Mouse (Mus musculus): ENCODE measurements around the gene 1110002E22Rik. TPM values are rescaled to one million over a fixed set of nuclear protein-coding genes. Genes with fewer than 3 reads are reported as not detected.

1110002E22Rik gene
- total RNA-seq (2021): 10 to 100 TPM in 1 of 2 experiments, 1 to 10 TPM in 1; 2.5 to 11.6 TPM
- long read RNA-seq, experiment 1: 0 reads
- long read RNA-seq, experiment 2: 0 reads

DNA sequence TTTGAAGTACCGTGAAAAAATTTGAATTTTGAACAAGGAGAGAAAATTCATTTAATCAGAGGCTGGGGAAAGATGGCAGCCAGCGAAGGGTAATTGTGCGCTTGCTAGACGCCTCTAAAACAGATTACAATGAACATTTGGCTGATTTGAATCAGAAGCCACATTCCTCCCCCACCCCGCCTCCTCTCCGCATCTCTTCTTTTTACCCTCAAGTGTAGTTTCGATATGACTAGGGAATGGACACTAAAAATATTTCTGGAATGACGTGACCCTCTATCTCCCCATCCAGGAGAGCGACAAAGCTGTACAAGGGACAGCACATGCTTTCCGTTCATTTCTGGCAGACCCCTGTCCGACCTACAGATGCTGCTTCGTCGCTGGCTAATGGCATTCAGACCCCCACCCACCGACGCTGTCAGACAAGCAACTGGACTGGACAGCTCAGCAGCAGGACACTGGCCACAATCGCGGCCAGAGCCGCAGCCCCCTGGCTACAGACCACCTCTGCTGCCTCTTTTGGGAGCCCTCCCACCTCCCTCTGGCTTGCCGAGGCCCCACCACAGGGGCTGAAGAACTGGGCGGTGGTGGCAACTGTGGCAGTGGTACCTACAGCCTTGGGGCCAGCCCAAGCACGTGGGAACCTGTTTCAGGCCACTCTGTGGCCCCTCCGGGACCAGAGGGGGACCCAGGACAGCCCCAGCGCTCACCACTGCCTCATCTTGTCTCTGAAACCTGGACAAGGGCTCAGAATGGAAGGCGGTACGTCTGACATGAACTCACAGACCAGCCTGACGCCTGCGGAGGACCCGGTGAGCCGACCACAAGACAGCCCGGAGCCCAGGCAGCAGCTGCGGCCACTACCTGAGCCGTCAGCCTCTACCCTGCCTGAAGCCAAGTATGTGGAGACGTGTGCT is at the start of gene 1110002E22Rik:
Gene 1110002E22Rik (plus strand): TSS at position 321 of the 914 bp plus-strand sequence.
- no peak for DNase-seq

DNA sequence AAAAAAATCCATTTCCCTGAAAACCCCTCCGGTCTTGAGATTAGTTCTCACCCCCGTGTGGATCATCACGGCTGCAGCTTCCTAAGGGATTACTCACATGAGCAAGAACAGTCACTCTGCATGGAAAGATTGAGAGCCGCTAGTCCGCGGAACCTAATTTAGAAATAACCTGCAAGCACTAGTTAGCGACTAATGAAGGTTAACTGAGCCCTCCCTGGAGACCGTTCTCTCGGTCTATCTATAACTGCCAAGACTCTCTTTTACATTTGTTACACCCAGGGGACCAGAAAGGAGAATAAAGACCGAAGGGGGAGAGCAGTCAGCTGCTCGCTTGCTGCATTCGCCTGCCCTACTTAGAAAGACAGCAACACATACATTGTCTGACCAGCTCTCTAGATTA is 48.0 kb upstream of the 1110002E22Rik start:
- no peak for DNase-seq

DNA sequence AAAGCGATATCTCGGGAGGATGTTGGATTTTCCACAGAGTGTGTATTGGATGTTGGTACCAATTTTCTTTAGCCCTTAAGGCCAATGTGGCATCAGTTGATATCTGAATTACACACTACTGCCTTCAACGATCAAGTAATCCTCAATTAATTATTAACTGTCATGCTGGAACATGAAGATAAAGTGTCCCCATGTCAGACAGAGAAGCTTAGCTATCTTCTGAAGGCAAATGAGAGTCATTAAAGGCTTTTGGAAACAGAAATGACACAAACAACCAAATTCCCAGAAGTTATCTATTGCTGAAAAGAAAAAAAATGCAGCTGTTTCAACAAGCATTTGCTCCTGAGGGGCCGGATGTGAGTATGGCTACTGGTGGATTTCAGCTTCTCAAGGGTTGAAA is 42.8 kb upstream of the 1110002E22Rik start:
- no peak for DNase-seq

DNA sequence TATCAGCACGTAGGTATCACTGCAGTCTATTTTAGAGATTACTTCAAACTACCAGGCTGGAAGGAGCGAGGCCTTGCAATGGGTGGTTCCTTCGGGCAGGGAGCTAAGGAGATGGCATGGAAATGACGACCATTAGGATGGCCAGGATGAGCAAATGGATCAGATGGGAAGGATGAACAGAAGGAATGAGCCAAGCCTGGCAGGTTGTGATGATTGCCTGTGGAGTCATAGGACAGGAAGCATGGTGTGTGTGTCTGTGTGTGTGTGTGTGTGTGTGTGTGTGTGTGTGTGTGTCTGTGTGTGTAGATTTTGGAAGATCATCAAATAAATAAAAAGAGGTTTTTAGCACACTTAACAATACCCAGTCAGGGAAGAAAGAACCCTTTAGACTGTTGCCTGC is 42.2 kb upstream of the 1110002E22Rik start:
- DNase-seq: no peak

DNA sequence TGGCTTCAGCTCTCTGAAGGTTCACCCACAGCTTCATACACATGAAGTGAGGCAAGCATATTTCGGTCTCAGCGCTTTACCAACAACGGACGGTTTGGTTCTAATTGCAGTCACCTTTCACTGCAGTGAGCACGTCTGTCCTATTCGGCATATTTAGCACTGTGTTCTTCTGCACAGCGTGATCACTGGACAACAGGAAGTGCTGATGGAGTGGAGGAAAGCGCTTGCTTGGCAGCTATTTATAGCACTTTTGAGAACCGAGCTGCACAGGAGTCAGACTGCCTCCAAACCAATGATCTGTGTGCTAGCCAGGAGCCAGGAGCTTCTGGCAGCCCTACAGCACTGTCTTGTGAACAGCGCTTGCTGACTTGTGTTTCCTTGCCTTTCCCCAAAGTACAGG is 38.6 kb upstream of the 1110002E22Rik start:
- peak; percentile 18 for DNase-seq

DNA sequence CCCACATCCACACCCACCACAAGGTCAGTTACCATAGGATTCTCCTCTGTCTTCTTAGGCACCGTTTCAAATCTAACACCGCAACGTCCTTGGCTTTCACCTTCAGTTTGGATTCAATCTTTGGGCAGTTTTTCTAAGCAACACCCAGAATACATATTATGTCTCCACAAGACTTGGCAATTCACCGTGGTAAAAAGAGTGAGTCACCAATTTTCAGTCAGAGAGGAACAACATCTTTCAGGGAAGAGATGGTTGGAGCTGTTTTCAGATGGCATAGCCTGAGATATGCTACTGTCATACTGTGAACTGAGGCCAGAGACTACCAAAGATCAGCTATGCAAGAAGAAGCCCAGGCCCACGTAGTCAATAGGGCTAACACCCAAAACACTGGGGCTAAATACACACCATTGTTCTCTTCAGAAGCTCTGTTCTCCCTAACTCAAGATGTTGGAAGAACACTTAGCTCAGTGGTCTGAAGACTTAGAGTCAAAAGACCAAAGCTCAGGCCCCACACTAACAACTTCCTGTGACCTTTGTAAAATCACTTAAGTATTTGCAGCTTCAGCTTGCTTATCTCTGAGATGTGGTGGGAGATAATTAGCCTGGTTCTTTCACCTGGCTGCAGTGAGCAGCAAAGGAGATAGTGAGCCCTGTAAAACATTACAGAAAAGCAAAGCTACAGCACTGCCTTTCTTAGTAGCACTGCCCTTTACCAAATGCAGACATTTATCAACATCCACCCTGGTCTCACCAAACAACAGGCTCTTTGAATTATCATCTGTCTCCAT is 37.1 kb upstream of the 1110002E22Rik start:
- DNase-seq: peak; percentile 28

DNA sequence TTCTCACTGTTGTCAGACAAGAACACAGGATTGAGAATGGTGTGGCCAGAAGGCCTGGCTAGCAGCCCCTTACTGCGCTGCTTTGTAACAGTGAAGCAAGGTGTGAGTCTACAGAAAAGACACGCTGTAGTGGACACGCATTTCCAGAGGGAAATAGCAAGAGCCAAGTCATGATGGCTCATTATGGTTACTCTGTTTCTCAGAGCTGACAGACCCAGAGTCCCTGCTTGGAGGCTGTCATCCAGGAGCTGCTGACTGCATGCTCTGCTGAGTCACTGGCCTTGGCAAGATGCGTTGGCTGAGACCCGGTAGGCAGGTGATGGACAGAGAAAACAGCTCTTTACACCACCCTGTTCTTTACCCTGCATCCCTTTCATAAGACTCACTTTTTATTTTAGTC is 35.5 kb upstream of the 1110002E22Rik start:
- DNase-seq: peak; percentile 75

DNA sequence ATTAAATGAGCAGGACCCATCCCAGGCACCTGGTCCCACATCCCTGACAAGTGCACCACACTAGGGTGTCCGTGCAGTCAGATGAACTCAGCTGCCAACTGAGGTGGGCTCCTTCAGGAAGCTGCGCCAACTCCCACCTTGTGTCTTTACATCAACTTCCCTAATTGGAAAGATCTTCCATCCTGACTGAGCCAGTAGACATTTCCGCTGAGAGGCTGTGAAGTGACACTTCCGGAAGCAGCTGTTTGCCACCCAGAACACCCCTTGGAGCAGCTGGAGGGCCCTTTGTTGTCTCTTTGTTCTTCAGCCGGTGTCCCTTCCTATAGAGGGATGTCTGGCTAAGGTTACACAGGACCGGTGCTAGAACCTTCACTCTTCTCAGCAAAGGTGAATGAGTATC is 34.3 kb upstream of the 1110002E22Rik start:
- DNase-seq: no peak

DNA sequence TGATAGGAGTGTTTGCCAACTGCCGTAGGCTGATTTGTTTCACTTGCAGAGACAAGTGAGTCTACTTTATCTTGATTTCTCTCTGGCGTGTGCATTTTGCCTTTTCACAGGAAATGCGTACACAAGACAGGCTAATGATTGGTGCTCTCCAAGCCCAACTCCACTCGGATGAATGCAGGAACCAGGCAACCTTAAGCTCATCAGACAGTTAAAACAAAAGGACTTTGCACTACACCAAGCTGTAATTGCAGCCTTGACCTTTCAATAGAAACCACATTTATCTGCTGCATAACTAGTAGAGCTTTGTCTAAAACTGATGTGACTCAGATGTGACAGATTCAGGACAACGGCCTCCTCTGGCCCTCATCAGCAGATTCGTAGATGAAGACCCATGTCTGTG is 30.9 kb upstream of the 1110002E22Rik start:
- DNase-seq: no peak

DNA sequence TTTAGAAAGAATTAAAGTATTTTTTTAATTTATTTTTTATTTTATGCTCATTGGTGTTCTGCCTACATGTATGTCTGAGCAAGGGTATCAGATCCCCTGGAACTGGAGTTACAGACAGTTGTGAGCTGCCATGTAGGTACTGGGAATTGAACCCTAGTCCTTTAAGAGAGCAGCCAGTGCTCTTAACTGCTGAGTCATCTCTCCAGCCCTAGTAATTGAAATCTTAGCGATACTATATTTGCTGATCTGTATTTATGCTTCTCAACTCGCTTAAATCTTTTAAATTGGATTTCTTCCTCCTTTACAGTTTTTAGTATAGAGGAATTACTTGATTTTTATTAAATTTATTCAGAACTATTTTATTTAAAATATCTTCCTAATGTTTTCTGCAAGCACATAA is 23.9 kb upstream of the 1110002E22Rik start:
- DNase-seq: no peak

DNA sequence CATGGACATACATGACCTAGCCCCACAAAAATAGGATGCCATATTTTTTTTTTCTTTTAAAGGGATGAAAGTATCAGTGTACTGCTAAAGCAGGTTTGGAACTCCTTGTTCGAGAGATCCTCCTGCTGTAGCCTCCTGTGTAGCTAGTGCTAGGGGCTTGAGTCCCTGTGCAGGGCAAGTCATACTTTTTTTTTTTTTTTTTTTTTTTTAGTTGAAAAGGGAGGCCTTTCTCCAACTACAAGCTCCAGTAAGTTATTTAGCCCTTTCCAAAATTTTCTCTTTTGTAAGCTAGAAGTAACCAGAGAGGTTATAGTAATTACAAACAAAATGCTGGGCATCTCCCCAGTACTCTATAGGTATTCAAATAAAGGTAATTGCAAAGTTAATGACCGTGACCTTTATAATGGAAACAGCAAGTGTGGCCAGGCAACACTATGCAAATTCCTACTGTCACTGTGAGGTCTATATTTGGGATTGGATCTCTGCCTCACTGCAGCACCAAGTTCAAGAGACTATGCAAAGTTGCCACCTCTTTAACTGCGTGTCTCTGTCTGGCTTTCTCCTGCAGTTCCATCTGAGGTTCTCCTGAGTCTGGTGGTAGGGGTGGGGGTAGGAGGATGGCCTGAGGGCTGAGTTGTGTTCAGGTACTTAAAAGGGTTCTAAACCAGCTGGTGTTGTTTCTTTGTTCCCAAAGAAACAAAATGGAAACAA is 23.1 kb upstream of the 1110002E22Rik start:
- DNase-seq: no peak

DNA sequence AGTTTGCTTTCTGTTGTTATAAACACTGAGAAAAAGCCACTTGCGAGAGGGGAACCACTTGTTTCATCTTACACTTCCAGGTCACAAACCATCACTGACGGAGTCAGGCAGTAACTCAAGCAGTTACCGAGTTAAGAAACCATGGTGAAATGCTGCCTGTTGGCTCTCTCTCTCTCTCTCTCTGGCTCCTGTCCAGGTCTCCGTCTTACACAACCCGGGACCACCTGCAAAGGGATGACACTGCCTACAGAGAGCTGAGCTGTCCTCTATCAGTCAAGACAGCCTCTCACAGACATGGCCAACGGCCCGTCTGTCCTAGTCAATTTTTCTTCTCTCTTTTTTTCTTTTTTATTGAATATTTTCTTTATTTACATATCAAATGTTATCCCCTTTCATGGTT is 21.5 kb upstream of the 1110002E22Rik start:
- DNase-seq: peak; percentile 43

DNA sequence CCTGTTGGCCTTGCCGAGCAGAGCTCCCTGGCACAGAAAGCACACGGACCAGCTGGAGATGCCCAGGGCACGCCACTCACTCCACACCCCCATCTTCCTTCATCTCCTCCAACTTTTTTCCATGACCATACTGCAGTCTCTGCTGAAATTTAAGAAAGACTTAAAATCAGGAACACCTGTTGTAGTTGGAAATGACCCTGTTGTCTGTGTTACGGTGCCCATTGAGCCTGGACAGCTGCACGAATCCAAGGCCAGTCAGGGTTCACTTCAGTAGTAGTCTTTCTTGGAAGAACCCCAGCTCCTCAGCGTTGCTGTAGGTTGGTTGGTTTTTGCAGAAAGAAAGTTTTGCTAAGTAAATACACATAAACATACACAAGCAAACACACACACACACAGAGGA is 15.3 kb upstream of the 1110002E22Rik start:
- DNase-seq: no peak

DNA sequence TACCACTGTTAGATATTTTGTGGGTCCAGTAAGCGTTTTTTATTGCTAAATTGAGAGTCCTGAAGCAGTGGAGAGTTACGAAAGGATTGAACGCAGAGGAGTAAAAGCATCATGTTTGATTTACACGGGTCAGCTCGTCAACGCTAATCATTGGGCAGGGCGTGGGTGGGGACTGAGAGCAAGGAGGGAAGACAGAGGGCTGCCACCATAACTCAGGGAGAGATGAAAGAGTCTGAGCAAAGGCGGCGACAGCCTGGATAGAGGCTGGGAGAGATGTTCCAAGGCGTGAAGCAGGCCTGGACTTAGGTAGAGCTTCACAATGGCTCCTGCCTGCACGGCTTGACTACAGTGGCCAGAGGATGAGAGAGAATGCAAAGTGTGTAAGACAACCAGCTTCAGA is 14.1 kb upstream of the 1110002E22Rik start:
- no peak for DNase-seq

DNA sequence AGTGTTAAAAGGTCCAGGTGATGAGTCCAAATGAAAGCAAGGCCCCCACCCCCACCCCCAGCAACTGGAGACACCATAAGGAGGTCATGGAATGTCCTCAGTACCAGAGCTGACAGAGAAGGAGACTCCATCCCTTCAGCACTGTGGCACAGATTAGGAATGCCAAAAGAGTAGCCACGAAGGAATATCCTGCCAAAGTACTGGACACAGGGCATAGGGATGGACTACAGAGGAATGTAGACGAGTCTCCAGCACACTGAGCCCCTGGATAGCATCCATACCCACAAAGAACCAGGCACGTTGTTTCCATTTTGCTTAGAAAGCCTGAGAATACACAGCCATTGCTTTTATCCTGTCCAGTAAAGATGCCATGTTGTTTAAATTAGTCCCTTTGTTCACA is 13.4 kb upstream of the 1110002E22Rik start:
- no peak for DNase-seq

DNA sequence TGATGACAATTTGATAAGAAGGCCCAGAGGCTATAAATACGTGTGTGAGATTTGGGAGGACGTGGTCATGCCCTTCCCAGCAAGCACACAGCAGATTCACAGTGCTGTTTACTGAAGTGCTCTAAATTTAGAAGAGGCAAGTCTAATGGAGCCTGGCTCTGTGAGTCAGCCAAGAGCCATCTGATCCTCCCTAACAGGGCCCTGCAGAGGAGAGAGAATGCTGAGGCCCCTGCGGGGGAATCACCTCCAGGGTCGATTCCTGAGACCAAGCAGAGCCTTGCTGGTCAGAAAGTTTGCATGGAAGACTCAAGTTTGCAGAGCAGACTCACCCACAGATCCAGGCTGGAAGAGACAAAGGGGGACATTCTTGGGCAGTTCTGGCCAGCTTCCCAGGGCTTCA is 10.9 kb upstream of the 1110002E22Rik start:
- DNase-seq: peak; percentile 38

DNA sequence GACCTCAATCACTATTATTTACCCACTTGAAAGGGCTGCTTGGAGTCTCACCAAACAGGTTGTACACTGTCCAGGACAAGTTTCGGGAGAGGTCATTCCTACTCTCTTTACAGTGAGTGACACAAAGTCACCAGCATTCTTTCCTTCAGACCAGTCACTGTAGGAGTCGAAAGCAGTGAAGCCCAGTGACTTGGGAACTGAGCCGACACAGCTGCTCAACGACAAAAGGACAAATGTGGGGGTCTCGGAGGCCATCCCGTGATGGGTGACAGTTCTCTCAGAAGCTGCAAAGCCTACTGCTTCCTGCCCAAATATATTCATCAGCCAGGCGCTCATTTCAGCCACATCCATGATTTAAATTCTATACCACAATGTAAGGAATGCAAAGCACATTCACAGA is 7.9 kb upstream of the 1110002E22Rik start:
- no peak for DNase-seq

DNA sequence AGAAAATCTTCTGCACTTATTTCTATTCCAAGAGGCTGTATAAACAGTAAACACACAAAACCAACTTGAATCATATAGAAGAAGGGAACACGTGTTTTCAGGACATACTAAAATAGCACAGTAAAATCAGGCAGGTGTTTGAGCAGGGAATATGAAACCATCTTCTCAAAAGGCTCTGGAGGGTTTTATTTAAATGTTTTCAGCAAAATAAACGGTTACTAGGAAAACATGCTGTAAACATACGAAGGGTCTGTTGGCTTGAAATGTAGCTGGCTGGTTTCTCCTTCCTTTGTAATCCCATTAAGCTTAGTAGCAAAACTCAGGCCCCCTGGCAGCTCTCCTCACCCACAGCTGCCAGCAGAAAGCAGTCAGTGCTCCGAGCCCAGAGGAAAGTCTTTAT is 6.6 kb upstream of the 1110002E22Rik start:
- DNase-seq: no peak

DNA sequence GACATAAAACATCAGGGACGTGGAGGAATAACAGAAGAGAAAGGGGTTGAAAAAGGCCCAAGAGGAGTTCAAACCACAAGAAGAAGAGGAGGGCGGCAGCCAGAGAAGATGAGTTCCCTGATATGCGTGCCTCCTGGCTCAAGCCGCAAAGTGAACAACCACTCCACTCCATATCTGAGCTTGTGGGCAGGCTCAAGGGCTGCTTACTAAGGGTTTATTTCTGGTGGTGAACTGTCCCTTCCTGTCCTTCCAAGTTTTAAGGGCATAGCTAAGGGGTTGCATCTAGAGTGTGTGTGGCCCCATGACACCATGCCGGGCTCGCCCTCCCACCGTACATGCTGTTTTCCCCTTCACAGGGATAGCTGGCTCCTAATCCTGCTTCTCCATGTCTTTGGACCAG is 4.4 kb upstream of the 1110002E22Rik start:
- DNase-seq: no peak

DNA sequence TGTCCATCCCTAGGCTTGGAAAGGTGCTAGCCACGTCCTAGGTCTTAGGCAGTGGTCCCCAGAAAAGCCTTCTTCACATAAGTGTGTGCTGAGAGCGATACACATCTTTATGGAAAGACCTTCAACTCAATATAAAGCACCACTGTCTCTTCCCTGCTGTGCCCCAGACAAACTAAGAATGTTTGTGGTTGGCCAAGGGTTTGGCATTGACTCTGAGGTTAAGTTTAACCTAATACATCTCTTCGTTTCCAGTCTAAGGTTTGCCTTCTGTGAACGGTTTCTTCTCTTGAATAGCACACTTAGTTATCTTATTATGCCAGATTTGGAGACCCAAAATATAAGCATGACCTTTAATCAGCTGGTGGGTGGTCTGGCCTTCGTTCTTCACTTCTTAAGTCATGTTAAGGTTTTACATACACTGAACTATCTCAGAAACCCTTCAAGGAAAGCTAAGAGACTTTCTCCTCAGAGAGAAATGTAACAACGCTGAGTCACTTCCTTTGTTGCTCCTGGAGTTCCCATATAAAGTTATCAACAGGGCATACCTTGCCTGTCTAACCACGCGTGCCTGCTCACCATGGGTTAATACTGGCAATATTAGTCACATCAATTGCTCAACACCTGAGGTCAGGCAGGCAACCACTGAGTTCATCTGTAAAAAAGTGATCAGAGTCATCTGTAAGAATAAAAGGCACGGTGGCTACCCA is 3.5 kb upstream of the 1110002E22Rik start:
- no peak for DNase-seq

DNA sequence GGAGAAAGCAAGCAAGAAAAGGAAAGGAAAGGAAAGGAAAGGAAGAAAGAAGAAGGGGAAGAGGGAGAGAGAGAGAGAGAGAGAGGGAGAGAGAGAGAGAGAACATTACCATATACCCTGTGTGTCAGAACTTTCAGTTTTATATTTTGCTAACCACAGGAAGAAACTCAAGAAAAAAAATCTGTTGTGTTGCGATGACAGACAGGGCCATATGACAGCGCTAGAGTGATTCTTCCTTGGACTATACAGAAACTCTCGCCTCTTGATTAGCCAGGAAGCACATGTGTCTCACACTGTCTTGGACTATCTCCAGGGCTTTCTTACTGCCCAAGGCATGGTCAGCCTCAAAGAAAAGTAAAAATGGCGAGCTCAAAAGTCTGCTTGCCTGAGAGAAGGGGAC is 2.2 kb upstream of the 1110002E22Rik start:
- DNase-seq: no peak

DNA sequence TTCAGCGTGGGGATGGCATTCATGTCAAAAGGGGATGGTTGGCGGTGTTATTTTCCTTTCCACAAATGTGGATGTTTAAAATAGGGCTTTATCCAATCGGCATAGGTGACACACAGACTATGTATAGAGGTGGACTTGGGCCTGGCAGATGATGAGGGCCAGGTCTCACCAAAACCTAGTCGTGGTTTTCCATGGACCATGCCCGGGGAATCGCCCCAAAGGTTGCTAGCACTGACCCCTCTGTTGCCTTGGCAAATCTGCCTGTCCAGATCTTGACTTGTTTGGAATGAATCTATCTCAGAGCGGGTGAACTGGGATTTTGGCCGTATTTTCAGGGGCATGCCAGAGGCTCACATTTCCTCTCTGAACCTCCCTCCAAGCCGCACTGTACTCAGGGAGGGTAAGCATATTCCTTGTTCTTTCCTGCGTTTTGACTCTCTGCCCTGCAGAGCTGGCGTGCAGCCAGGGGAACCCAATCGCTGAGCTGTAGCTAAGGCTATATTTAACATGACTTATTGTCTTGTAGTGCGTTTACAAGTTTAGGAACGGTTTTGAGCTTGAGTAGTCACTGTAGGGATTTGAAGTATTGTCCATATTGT is 1.0 kb upstream of the 1110002E22Rik start:
- peak; percentile 83 for DNase-seq

All from adrenal gland, postnatal 10 days (tissue).